Mouse (Mus musculus) embryonic facial prominence, embryonic 10.5 days (tissue): ENCODE data around the gene Tmem45a. TPM values are rescaled to one million over a fixed set of nuclear protein-coding genes. Genes with fewer than 3 reads are reported as not detected.
A peak's percentile ranks its signal among the peaks of the same experiment; 100 is the strongest.

ENCODE experiments used
- DNase-seq: peaks from one replicate; pipeline ENCODE4 v3.0.0-alpha.2; 2017; ENCODE audit warnings: low spot score
- H3K27ac ChIP-seq: fragments of 300-500 bp; sonication (generic); replicated peaks from 2 replicates; pipeline ENCODE4 v1.5.1; 2016; ENCODE audit warnings: mild to moderate bottlenecking
- H3K27me3 ChIP-seq: fragments of 300-500 bp; sonication (generic); replicated peaks from 2 replicates; pipeline ENCODE4 v1.6.1; 2016; ENCODE audit warnings: low read depth, mild to moderate bottlenecking; ENCODE audit not compliant: poor library complexity, severe bottlenecking
- H3K36me3 ChIP-seq: fragments of 300-500 bp; sonication (generic); replicated peaks from 2 replicates; pipeline ENCODE4 v1.6.1; 2016; ENCODE audit warnings: mild to moderate bottlenecking, moderate library complexity
- H3K4me1 ChIP-seq: fragments of 300-500 bp; sonication (generic); 2 replicates; pipeline ENCODE4 v1.6.1; 2016
- H3K4me3 ChIP-seq: fragments of 300-500 bp; sonication (generic); 2 replicates; pipeline ENCODE4 v1.5.1; 2016; ENCODE audit warnings: mild to moderate bottlenecking, moderate library complexity
- H3K9me3 ChIP-seq: fragments of 300-500 bp; sonication (generic); 2 replicates; pipeline ENCODE4 v1.6.1; 2016; ENCODE audit warnings: mild to moderate bottlenecking
- WGBS: fragments of 180-500 bp; shearing (Covaris S2); methylation state at CpG from one replicate; pipeline ENCODE4 v1.1.7; 2016; 5-methylcytosine and 5-hydroxymethylcytosine counted together
- polyA plus RNA-seq: library from polyadenylated mRNA; unstranded; fragments of >200 nt; fragmentation: Nextera tagmentation; extraction: Ambion mirVana; gene quantifications from 2 replicates; pipeline ENCODE4 v1.2.1, GENCODE M21; 2016

Tmem45a gene
- polyA plus RNA-seq, 1 experiment from 2014 or later, result 8.8 TPM

DNA sequence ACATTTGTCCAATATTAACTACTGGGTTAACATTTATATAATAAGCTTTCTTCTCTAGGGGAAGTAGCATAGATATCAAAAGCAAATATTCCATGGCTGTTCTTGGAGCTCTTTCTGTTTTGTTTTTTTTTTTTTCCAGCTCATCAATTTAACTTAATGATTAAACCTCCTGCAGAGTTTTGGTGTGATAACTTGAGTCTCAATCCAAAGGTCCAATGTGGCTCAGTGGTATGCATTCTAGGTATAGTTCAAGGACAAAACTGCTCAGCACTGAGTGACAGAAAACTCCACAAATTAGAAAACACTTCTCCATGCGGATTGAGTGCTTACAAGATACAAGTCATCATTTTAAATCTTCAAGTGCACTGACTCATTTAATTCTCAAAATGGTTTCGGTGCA is 100.0 kb downstream of the Tmem45a start:
- H3K4me3 ChIP-seq, result no peak overlapping the region
- no peaks in the 10 kb centered on the region for H3K4me1 ChIP-seq
- no peak overlapping the region for H3K27ac ChIP-seq
- no peak for DNase-seq
- WGBS, result 92% methylated on average over 2 of the region's 2 CpGs
- H3K9me3 ChIP-seq, result no peaks in the 10 kb centered on the region
- H3K27me3 ChIP-seq, result no peaks in the 10 kb centered on the region
- H3K36me3 ChIP-seq, result no peaks in the 10 kb centered on the region

DNA sequence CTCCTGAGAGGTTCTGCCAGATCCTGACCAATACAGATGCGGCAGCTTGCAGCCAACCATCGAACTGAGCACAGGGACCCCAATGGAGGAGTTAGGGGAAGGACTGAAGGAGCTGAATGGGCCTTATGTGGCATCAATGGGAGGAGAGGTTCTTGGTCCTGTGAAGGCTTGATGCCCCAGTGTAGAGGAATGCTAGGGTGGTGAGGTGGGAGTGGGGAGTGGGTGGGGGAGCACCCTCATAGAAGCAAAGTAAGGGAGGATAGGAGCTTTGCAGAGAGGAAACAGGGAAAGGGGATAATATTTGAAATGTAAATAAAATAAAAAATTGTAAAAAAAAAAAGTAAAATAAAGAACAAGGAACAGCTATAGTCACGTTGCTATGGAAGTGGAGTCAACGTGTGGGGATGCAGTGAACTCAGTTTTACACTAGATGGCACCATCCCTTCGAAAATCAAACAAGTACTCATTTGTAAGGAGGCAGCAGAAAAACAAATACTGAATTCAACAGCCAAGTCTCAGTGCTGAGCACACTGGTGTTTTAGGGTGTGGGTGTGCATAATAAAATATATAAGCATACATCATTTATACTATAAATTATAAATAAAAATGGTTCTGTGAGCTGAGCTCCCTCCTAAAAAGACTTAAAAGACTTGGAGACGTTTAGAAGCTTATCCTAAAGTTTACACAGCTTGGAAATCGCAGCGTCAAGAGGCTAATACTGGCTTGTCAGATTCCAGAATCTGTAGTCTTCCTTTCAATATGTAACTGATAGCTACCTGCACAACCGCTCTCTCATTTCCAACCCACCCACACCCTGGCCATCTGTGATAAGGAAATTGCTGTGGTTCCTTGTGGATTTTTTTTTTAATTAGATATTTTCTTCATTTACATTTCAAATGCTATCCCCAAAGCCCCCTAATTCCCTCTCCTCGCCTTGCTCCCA is 114.5 kb downstream of the Tmem45a start:
- no peaks in the 10 kb centered on the region for H3K9me3 ChIP-seq
- peak; percentile 44 for DNase-seq
- no peak overlapping the region for H3K4me3 ChIP-seq
- H3K36me3 ChIP-seq, result no peaks in the 10 kb centered on the region
- no peaks in the 10 kb centered on the region for H3K4me1 ChIP-seq
- no peak overlapping the region for H3K27ac ChIP-seq
- 53% methylated on average over 10 of the region's 10 CpGs for WGBS
- no peaks in the 10 kb centered on the region for H3K27me3 ChIP-seq

Other genes with a start within 250 kb of the Tmem45a start
- gene Tfg, start 168.7 kb downstream of the Tmem45a start, polyA plus RNA-seq, result 159 and 168 TPM in 2 replicates
- gene Adgrg7, start 90.3 kb downstream of the Tmem45a start, polyA plus RNA-seq, result not detected in 2 replicates
- gene Lnp1, start 41.9 kb upstream of the Tmem45a start, polyA plus RNA-seq, result not detected in 2 replicates
- gene Tmem45a2, start 185.2 kb upstream of the Tmem45a start, polyA plus RNA-seq, result not detected in 2 replicates
- 50.0 and 50.3 TPM in 2 replicates for gene Tomm70a, start 235.5 kb upstream of the Tmem45a start, polyA plus RNA-seq